8 mouse cellular contexts compared by ENCODE assay signal in genomic region chr4:152027524-152027923, GRCm38 (mm10). TPM values are rescaled to one million over a fixed set of nuclear protein-coding genes. Genes with fewer than 3 reads are reported as not detected.
DNase-seq lines count a peak whose midpoint lies in the region; ATAC-seq lines count a peak whose summit lies in the region.

Gene Zbtb48, minus strand, starts transcription at chr4:152027671.

- ATAC-seq in hematopoietic stem cell, adult 5-6 weeks (replicated peaks in 1 of 2; ENCODE audit: insufficient read depth in 1 of 2, low FRiP score in 2 of 2, low TSS enrichment in 1 of 2, low read depth in 1 of 2, poor library complexity in 2 of 2, severe bottlenecking in 2 of 2): peak; percentile 94
- ATAC-seq in lung, embryonic 16.5 days (ENCODE audit: low read depth): peak; percentile 98

- peak within 1 kb of the TSS; percentile 69 for H3K27ac ChIP-seq in lung, embryonic 16.5 days (ENCODE audit: low read length)

- H3K36me3 ChIP-seq in lung, embryonic 16.5 days (ENCODE audit: control insufficient read depth, insufficient read depth, low read length): peaks cover 12% of the 10 kb centered on the region; the same call in 1 of the 2 replicates

- H3K4me3 ChIP-seq in lung, embryonic 16.5 days (ENCODE audit: low read length): peak within 1 kb of the TSS; percentile 78

- H3K27me3 ChIP-seq in lung, embryonic 16.5 days (ENCODE audit: control insufficient read depth, insufficient read depth, low read depth, low read length): no peaks in the 10 kb centered on the region

- under 1% methylated on average over 35 of the region's 35 CpGs for WGBS in lung, embryonic 16.5 days

- peaks cover 36% of the 10 kb centered on the region for H3K4me1 ChIP-seq in lung, embryonic 16.5 days (replicated peaks; ENCODE audit: control insufficient read depth, insufficient read depth, low read length)

- DNase-seq in MEL-GATA-1-ER (ENCODE audit: extremely low read depth, low read depth): peak; percentile 88
- peak; percentile 96 for DNase-seq in cerebellum, adult 8-10 months
- peak; percentile 95 for DNase-seq in forelimb bud, embryonic 11.5 days (ENCODE audit: low read depth, low spot score)
- DNase-seq in layer of hippocampus, adult 9-10 months (ENCODE audit: low spot score): peak; percentile 87
- DNase-seq in ovary, postnatal 10 days (ENCODE audit: low spot score): peak; percentile 80
- DNase-seq in thymus, postnatal 10 days (ENCODE audit: low spot score in 2 of 2): peak; percentile 91 to 92

- peak within 1 kb of the TSS; percentile 80 for H3K9ac ChIP-seq in lung, embryonic 16.5 days (ENCODE audit: low read length)

- peak within 1 kb of the TSS; percentile 99 for H3K4me2 ChIP-seq in lung, embryonic 16.5 days (ENCODE audit: low read depth, low read length)

- H3K9me3 ChIP-seq in lung, embryonic 16.5 days (ENCODE audit: control insufficient read depth, low read length): no peaks in the 10 kb centered on the region

RNA-seq across cellular contexts. Expression of gene Zbtb48, which starts in this region (rescaled TPM):
- total RNA-seq in hematopoietic stem cell, adult 5-6 weeks (2017): 9.0 and 11.2 TPM in 2 replicates
- polyA plus RNA-seq in lung, embryonic 16.5 days (2015; fragmentation: Nextera tagmentation; extraction: Ambion mirVana): 17.5 and 20.6 TPM in 2 replicates

Comparison
In these comparisons a context has a peak if more than half of its experiments do, and no peak if none do; other contexts are left out.
1. Peak in every context shown above with its lines: DNase-seq, ATAC-seq, H3K4me3 ChIP-seq and H3K27ac ChIP-seq.